In the genomic region with DNA sequence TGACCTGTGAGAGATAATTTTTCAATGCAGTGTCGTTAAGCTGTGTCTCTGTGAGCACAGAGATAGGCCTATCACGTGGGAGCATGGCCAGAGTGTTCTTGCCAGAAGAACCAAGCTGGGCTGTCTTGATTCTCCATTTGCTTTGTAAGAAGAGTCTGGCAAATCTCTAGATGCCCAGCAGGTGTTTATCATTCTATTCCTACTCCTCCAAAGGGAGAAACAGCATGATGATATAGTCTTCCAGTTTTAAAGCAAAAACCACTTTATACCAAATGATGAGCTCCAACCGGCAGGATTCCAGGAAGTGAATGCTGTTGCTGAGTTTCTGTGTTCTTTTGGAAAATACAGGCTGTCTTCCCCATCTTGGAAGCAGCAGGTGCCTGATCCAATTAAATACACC, we compare ENCODE assay signal across 32 mouse cellular contexts. TPM values are rescaled to one million over a fixed set of nuclear protein-coding genes. Genes with fewer than 3 reads are reported as not detected.
A peak's percentile ranks its signal among the peaks of the same experiment; 100 is the strongest.
DNase-seq lines count a peak whose midpoint lies in the region; ATAC-seq and TF ChIP-seq lines count a peak whose summit lies in the region.
"Had no signal": no experiment of that assay in that cellular context is flagged by ENCODE, and none has a peak within 500 bp of the region (broad histone marks: within the 10 kb centered on the region; RNA-seq: fewer than 3 reads in every experiment).

No protein-coding gene starts in this region.

- no peak for TF ChIP-seq CTCF in MEL (IDR thresholded peaks at IDR 0.05 in 2 of 3, conservative IDR thresholded peaks at IDR 0.05 in 1 of 3; ENCODE audit: control insufficient read depth in 1 of 3, insufficient read depth in 1 of 3, low read depth in 2 of 3, low read length in 3 of 3, poor library complexity in 1 of 3, severe bottlenecking in 1 of 3)
- TF ChIP-seq CTCF in forebrain, postnatal 0 days (IDR thresholded peaks at IDR 0.05; ENCODE audit: low read depth) = no peak
- TF ChIP-seq CTCF in gastrocnemius, adult 2 months (IDR thresholded peaks at IDR 0.05) = no peak

- H3K4me1 ChIP-seq in MEL (ENCODE audit: control insufficient read depth in 1 of 2, insufficient read depth in 2 of 2, low read length in 2 of 2) = no peaks in the 10 kb centered on the region
- no peaks in the 10 kb centered on the region for H3K4me1 ChIP-seq in forebrain, postnatal 0 days (ENCODE audit: insufficient read depth)
- H3K4me1 ChIP-seq: embryonic facial prominence, embryonic 13.5 days; heart, embryonic 15.5 days; hindbrain, embryonic 15.5 days; intestine, embryonic 15.5 days; limb, embryonic 12.5 days; midbrain, embryonic 10.5 days; neural tube, embryonic 15.5 days had no signal

- H3K9ac ChIP-seq in MEL (ENCODE audit: control insufficient read depth, low read depth, low read length, poor library complexity, severe bottlenecking) = no peak overlapping the region
- no peak overlapping the region for H3K9ac ChIP-seq in forebrain, postnatal 0 days
- H3K9ac ChIP-seq: embryonic facial prominence, embryonic 13.5 days; heart, embryonic 15.5 days; hindbrain, embryonic 15.5 days; intestine, embryonic 15.5 days; limb, embryonic 12.5 days; liver, postnatal 0 days; neural tube, embryonic 15.5 days had no signal

- no peak overlapping the region for H3K4me2 ChIP-seq in forebrain, postnatal 0 days (ENCODE audit: low read depth)
- H3K4me2 ChIP-seq: embryonic facial prominence, embryonic 13.5 days; heart, embryonic 15.5 days; hindbrain, embryonic 15.5 days; intestine, embryonic 15.5 days; limb, embryonic 12.5 days; liver, embryonic 11.5 days; neural tube, embryonic 15.5 days had no signal

- H3K9me3 ChIP-seq in MEL (replicated peaks; ENCODE audit: insufficient read depth, low read length) = no peaks in the 10 kb centered on the region
- no peaks in the 10 kb centered on the region for H3K9me3 ChIP-seq in forebrain, postnatal 0 days (ENCODE audit: low read length)
- H3K9me3 ChIP-seq: embryonic facial prominence, embryonic 13.5 days; heart, embryonic 15.5 days; hindbrain, embryonic 15.5 days; intestine, embryonic 15.5 days; limb, embryonic 12.5 days; midbrain, embryonic 10.5 days; neural tube, embryonic 15.5 days had no signal

- no peak overlapping the region for H3K4me3 ChIP-seq in MEL (ENCODE audit: control insufficient read depth in 1 of 2, insufficient read depth in 1 of 2, low read depth in 2 of 2, low read length in 2 of 2)
- H3K4me3 ChIP-seq in forebrain, postnatal 0 days (ENCODE audit: low read depth, low read length) = no peak overlapping the region
- no peak overlapping the region for H3K4me3 ChIP-seq in gastrocnemius, adult 2 months
- H3K4me3 ChIP-seq: embryonic facial prominence, embryonic 13.5 days; erythroblast, embryonic 14.5 days; heart, embryonic 15.5 days; hindbrain, embryonic 15.5 days; intestine, embryonic 15.5 days; limb, embryonic 12.5 days; midbrain, embryonic 10.5 days; neural tube, embryonic 15.5 days had no signal

- H3K36me3 ChIP-seq in MEL (ENCODE audit: control insufficient read depth in 1 of 2, insufficient read depth in 2 of 2, low read length in 2 of 2) = no peaks in the 10 kb centered on the region
- no peaks in the 10 kb centered on the region for H3K36me3 ChIP-seq in forebrain, postnatal 0 days (ENCODE audit: insufficient read depth)
- H3K36me3 ChIP-seq: embryonic facial prominence, embryonic 13.5 days; heart, embryonic 15.5 days; hindbrain, embryonic 15.5 days; intestine, embryonic 15.5 days; limb, embryonic 12.5 days; midbrain, embryonic 10.5 days; neural tube, embryonic 15.5 days had no signal

- intact Hi-C loops in gastrocnemius, adult 2 months (cut with DNase I) = no loop called here

- H3K27me3 ChIP-seq in MEL (ENCODE audit: control insufficient read depth in 1 of 2, insufficient read depth in 2 of 2, low read length in 2 of 2) = no peaks in the 10 kb centered on the region
- no peaks in the 10 kb centered on the region for H3K27me3 ChIP-seq in forebrain, postnatal 0 days (ENCODE audit: insufficient read depth, low read length)
- H3K27me3 ChIP-seq: embryonic facial prominence, embryonic 13.5 days; heart, embryonic 15.5 days; hindbrain, embryonic 15.5 days; intestine, embryonic 15.5 days; limb, embryonic 12.5 days; neural tube, embryonic 15.5 days had no signal

- no peak overlapping the region for H3K27ac ChIP-seq in MEL (ENCODE audit: control insufficient read depth, low read depth, low read length)
- H3K27ac ChIP-seq in forebrain, postnatal 0 days (ENCODE audit: low read depth, low read length) = no peak overlapping the region
- no peak overlapping the region for H3K27ac ChIP-seq in gastrocnemius, adult 2 months
- H3K27ac ChIP-seq: embryonic facial prominence, embryonic 13.5 days; heart, embryonic 15.5 days; hindbrain, embryonic 15.5 days; intestine, embryonic 15.5 days; limb, embryonic 12.5 days; macrophage; midbrain, embryonic 10.5 days; neural tube, embryonic 15.5 days had no signal

- 46% methylated on average over 3 of the region's 3 CpGs for WGBS in forebrain, postnatal 0 days

- peak; percentile 34 to 56 for DNase-seq in cerebellum, postnatal 14 days
- no peak for DNase-seq in cerebellum, adult 18-20 months
- peak; percentile 44 for DNase-seq in layer of hippocampus, adult 11-12 months (ENCODE audit: low spot score)
- DNase-seq in layer of hippocampus, postnatal 36 days = no peak
- no peak for DNase-seq in MEL (ENCODE audit: low read depth, low spot score)
- DNase-seq in forebrain, postnatal 0 days = peak; percentile 79
- DNase-seq in gastrocnemius, adult 2 months = no peak
- no peak for DNase-seq in left cerebral cortex, adult 8-10 months (ENCODE audit: low spot score in 2 of 2)
- DNase-seq: adrenal gland, postnatal 14 days; cerebellum, adult 11 months; cerebellum, postnatal 25 days; embryo, embryonic 11 days; gastrocnemius, postnatal 14 days; heart, postnatal 4 days; kidney, adult 8-10 months; kidney, postnatal 10 days; liver, postnatal 0 days; thymus, postnatal 25 days had no signal

- H3K79me2 ChIP-seq in MEL (ENCODE audit: control insufficient read depth, insufficient read depth, low read length, poor library complexity) = no peaks in the 10 kb centered on the region

- peak; percentile 81 for ATAC-seq in forebrain, postnatal 0 days
- ATAC-seq: intestine, embryonic 15.5 days; liver, postnatal 0 days; lung, postnatal 0 days had no signal

- no peak for TF ChIP-seq EP300 in MEL (IDR thresholded peaks at IDR 0.05; ENCODE audit: low read depth in 1 of 2, low read length in 2 of 2)

- TF ChIP-seq POLR2A in MEL (IDR thresholded peaks at IDR 0.05; ENCODE audit: control insufficient read depth in 1 of 2, insufficient read depth in 1 of 2, low read depth in 1 of 2, low read length in 2 of 2, poor library complexity in 1 of 2) = no peak

- TF ChIP-seq RAD21 in MEL (IDR thresholded peaks at IDR 0.05; ENCODE audit: low read depth, low read length) = no peak

TF ChIP-seq in MEL, 35 proteins besides CTCF, POLR2A, EP300 and RAD21:
- TF ChIP-seq GATA1 (IDR thresholded peaks at IDR 0.05; ENCODE audit: low read depth, low read length) (no peak), USF1 (IDR thresholded peaks at IDR 0.05; ENCODE audit: low read depth, low read length) (peak; percentile 23; the same call in 1 of the 2 replicates)
TF ChIP-seq in MEL: peak in this region for 1.

RNA-seq across cellular contexts. Expression of gene Samd3, which starts 51.2 kb away (rescaled TPM):
- not detected for total RNA-seq in layer of hippocampus, postnatal 36 days (2021)
- not detected in 2 replicates for total RNA-seq in MEL (2012; rRNA removed)
- not detected for polyA plus RNA-seq in MEL (2012; ENCODE audit: insufficient read depth in 1 of 2, insufficient read length in 2 of 2, low read depth in 1 of 2, low replicate concordance in 2 of 2, missing spikeins in 1 of 2)
- 2.1 and 3.4 TPM in 2 replicates for total RNA-seq in forebrain, postnatal 0 days (2014; rRNA removed)
- 3.3 and 3.8 TPM in 2 replicates for polyA plus RNA-seq in forebrain, postnatal 0 days (2015; fragmentation: Nextera tagmentation; extraction: Ambion mirVana)
- not detected for total RNA-seq in gastrocnemius, adult 2 months (2021)
- total RNA-seq in left cerebral cortex, adult 8-10 months (2022) = 1 to 10 TPM; 1.7 to 5.0 (median 3.1) TPM
- total RNA-seq: adrenal gland, postnatal 14 days; gastrocnemius, postnatal 14 days; heart, adult 8-10 months; heart, postnatal 4 days; layer of hippocampus, adult 18-20 months had no signal
- polyA plus RNA-seq: erythroblast, embryonic 14.5 days; heart, embryonic 15.5 days; limb, embryonic 12.5 days; liver, embryonic 11.5 days; macrophage; neural tube, embryonic 15.5 days; stomach, embryonic 14.5 days had no signal

Comparison
In these comparisons a context has a peak if more than half of its experiments do, and no peak if none do; other contexts are left out.
1. DNase-seq: peak in cerebellum, postnatal 14 days (2 of 2), layer of hippocampus, adult 11-12 months (single experiment) and forebrain, postnatal 0 days (single experiment); none in cerebellum, adult 18-20 months (0 of 2), layer of hippocampus, postnatal 36 days (0 of 2), MEL (single experiment), gastrocnemius, adult 2 months (single experiment) and left cerebral cortex, adult 8-10 months (0 of 2).